9 mouse cellular contexts compared by ENCODE assay signal in genomic region chr3:103683234-103683965, GRCm38 (mm10). TPM values are rescaled to one million over a fixed set of nuclear protein-coding genes. Genes with fewer than 3 reads are reported as not detected.
A peak's percentile ranks its signal among the peaks of the same experiment; 100 is the strongest.
DNase-seq lines count a peak whose midpoint lies in the region; ATAC-seq and TF ChIP-seq lines count a peak whose summit lies in the region.
"Had no signal": no experiment of that assay in that cellular context is flagged by ENCODE, and none has a peak within 500 bp of the region (broad histone marks: within the 10 kb centered on the region; RNA-seq: fewer than 3 reads in every experiment).

No protein-coding gene starts in this region.

- no peaks in the 10 kb centered on the region for H3K27me3 ChIP-seq in ES-Bruce4 (ENCODE audit: control insufficient read depth, insufficient read depth, low read length, poor library complexity, severe bottlenecking)
- no peaks in the 10 kb centered on the region; the same call in 1 of the 2 replicates for H3K27me3 ChIP-seq in embryonic facial prominence, embryonic 14.5 days (replicated peaks; ENCODE audit: control insufficient read depth, insufficient read depth, low read length)

- TF ChIP-seq EP300 in ES-Bruce4 (IDR thresholded peaks at IDR 0.05; ENCODE audit: insufficient read depth, low read depth, low read length): peak; percentile 91

- peaks cover 9% of the 10 kb centered on the region for H3K4me1 ChIP-seq in ES-Bruce4 (ENCODE audit: control insufficient read depth, insufficient read depth, low read length)
- H3K4me1 ChIP-seq in embryonic facial prominence, embryonic 14.5 days (ENCODE audit: control insufficient read depth, insufficient read depth, low read length): peaks cover 8% of the 10 kb centered on the region; the same call in 1 of the 2 replicates
- H3K4me1 ChIP-seq in olfactory bulb, adult 2 months (ENCODE audit: control insufficient read depth, insufficient read depth, low read length): peaks cover 15% of the 10 kb centered on the region

- TF ChIP-seq POLR2A in ES-Bruce4 (IDR thresholded peaks at IDR 0.05; ENCODE audit: insufficient read depth, low read length): no peak
- no peak for TF ChIP-seq POLR2A in olfactory bulb, adult 2 months (IDR thresholded peaks at IDR 0.05; ENCODE audit: insufficient read depth, low read depth, low read length)

- 5% methylated on average over 20 of the region's 21 CpGs for WGBS in embryonic facial prominence, embryonic 14.5 days
- WGBS in olfactory bulb, adult 2 months: 7% methylated on average over 21 of the region's 21 CpGs

- no peak for TF ChIP-seq CTCF in ES-Bruce4 (IDR thresholded peaks at IDR 0.05; ENCODE audit: low read depth, low read length)
- no peak for TF ChIP-seq CTCF in olfactory bulb, adult 2 months (IDR thresholded peaks at IDR 0.05; ENCODE audit: insufficient read depth, low read depth, low read length)

- peak; percentile 8 for DNase-seq in cerebellum, adult 8-10 months
- no peak for DNase-seq in cerebellum, postnatal 4 days (ENCODE audit: low spot score in 2 of 2)
- no peak for DNase-seq in embryonic facial prominence, embryonic 14.5 days (ENCODE audit: low spot score)
- peak; percentile 28 to 68 for DNase-seq in left cerebral cortex, adult 8-10 months (ENCODE audit: low spot score in 2 of 2)
- no peak for DNase-seq in thymus, adult 18-20 months
- DNase-seq in urinary bladder, adult 18-20 months (ENCODE audit: low spot score in 2 of 2): no peak

- peak overlapping the region; percentile 43 for H3K27ac ChIP-seq in ES-Bruce4 (ENCODE audit: insufficient read depth, low read length)
- H3K27ac ChIP-seq in embryonic facial prominence, embryonic 14.5 days (replicated peaks; ENCODE audit: low read depth, low read length): no peak overlapping the region
- H3K27ac ChIP-seq in olfactory bulb, adult 2 months (ENCODE audit: insufficient read depth, low read depth, low read length): peak overlapping the region; percentile 94

- ATAC-seq in embryonic facial prominence, embryonic 14.5 days (ENCODE audit: low read depth): no peak

- H3K9me3 ChIP-seq in ES-Bruce4 (replicated peaks; ENCODE audit: control insufficient read depth, insufficient read depth, low read length, poor library complexity, severe bottlenecking): peaks cover 7% of the 10 kb centered on the region
- no peaks in the 10 kb centered on the region for H3K9me3 ChIP-seq in embryonic facial prominence, embryonic 14.5 days (ENCODE audit: control insufficient read depth, low read length)

- H3K4me2 ChIP-seq in embryonic facial prominence, embryonic 14.5 days (ENCODE audit: low read depth, low read length): peak overlapping the region; percentile 42

- H3K9ac ChIP-seq in ES-Bruce4 (ENCODE audit: low read depth, poor library complexity, severe bottlenecking): no peak overlapping the region
- H3K9ac ChIP-seq in embryonic facial prominence, embryonic 14.5 days (ENCODE audit: low read depth, low read length): no peak overlapping the region

- H3K36me3 ChIP-seq in ES-Bruce4 (ENCODE audit: control insufficient read depth, insufficient read depth, low read length, poor library complexity, severe bottlenecking): no peaks in the 10 kb centered on the region
- no peaks in the 10 kb centered on the region for H3K36me3 ChIP-seq in embryonic facial prominence, embryonic 14.5 days (ENCODE audit: control insufficient read depth, insufficient read depth, low read length)

- H3K4me3 ChIP-seq in ES-Bruce4 (ENCODE audit: low read depth, low read length): peak overlapping the region; percentile 33; the same call in 1 of the 2 replicates
- no peak overlapping the region for H3K4me3 ChIP-seq in embryonic facial prominence, embryonic 14.5 days (ENCODE audit: low read depth, low read length)
- H3K4me3 ChIP-seq in olfactory bulb, adult 2 months (ENCODE audit: insufficient read depth, low read depth, low read length): peak overlapping the region; percentile 10

RNA-seq across cellular contexts. Expression of gene Atg4a-ps, which starts 37.5 kb away (rescaled TPM):
- polyA plus RNA-seq in ES-Bruce4 (2011; ENCODE audit: insufficient read depth, insufficient read length, low read depth, missing spikeins): 1.2 and 1.8 TPM in 2 replicates
- polyA plus RNA-seq in embryonic facial prominence, embryonic 14.5 days (2014; fragmentation: Nextera tagmentation; extraction: Ambion mirVana): 0.22 and 0.47 TPM in 2 replicates
- 1 to 10 TPM in 1 of 4 experiments, under 1 TPM in 1, not detected in 2; 0.98 to 1.1 TPM for total RNA-seq in left cerebral cortex, adult 8-10 months (2022)
- not detected in 2 replicates for polyA plus RNA-seq in olfactory bulb, adult 2 months (2012; ENCODE audit: insufficient read depth, insufficient read length, low replicate concordance, missing spikeins)

RNA-seq across cellular contexts. Expression of gene Olfml3, which starts 54.4 kb away (rescaled TPM):
- polyA plus RNA-seq in ES-Bruce4 (2011; ENCODE audit: insufficient read depth, insufficient read length, low read depth, missing spikeins): 0.61 and 0.87 TPM in 2 replicates
- 73.3 and 79.1 TPM in 2 replicates for polyA plus RNA-seq in embryonic facial prominence, embryonic 14.5 days (2014; fragmentation: Nextera tagmentation; extraction: Ambion mirVana)
- total RNA-seq in left cerebral cortex, adult 8-10 months (2022): 10 to 100 TPM; 13.0 to 32.4 (median 20.6) TPM
- polyA plus RNA-seq in olfactory bulb, adult 2 months (2012; ENCODE audit: insufficient read depth, insufficient read length, low replicate concordance, missing spikeins): not detected in 2 replicates

RNA-seq across cellular contexts. Expression of gene Gm10964, which starts 55.8 kb away (rescaled TPM):
- not detected in 2 replicates for polyA plus RNA-seq in ES-Bruce4 (2011; ENCODE audit: insufficient read depth, insufficient read length, low read depth, missing spikeins)
- not detected in 2 replicates for polyA plus RNA-seq in embryonic facial prominence, embryonic 14.5 days (2014; fragmentation: Nextera tagmentation; extraction: Ambion mirVana)
- not detected for total RNA-seq in left cerebral cortex, adult 8-10 months (2022)
- not detected in 2 replicates for polyA plus RNA-seq in olfactory bulb, adult 2 months (2012; ENCODE audit: insufficient read depth, insufficient read length, low replicate concordance, missing spikeins)
- polyA plus RNA-seq: heart, embryonic 16.5 days had no signal

Comparison
In these comparisons a context has a peak if more than half of its experiments do, and no peak if none do; other contexts are left out.
1. DNase-seq: peak in cerebellum, adult 8-10 months (single experiment) and left cerebral cortex, adult 8-10 months (2 of 2); none in cerebellum, postnatal 4 days (0 of 2), embryonic facial prominence, embryonic 14.5 days (single experiment), thymus, adult 18-20 months (0 of 2) and urinary bladder, adult 18-20 months (0 of 2).
2. RNA of gene Olfml3, which starts 54.4 kb away (polyA plus RNA-seq): 73.3 to 79.1 TPM in embryonic facial prominence, embryonic 14.5 days and not detected in olfactory bulb, adult 2 months; 0.61 to 0.87 TPM in ES-Bruce4; every median in the first group is over 10 times any median in the second.